Mouse (Mus musculus) kidney, adult 9 months (tissue): ENCODE results near the gene Spock2.
A peak's percentile ranks its signal among the peaks of the same experiment; 100 is the strongest.
"Not testable (repeated sequence)": the region's sequence is repeated elsewhere in the genome, so short reads cannot be mapped to it uniquely, and the experiment has no call there.

ENCODE experiments used
- DNase-seq: peaks from one replicate; pipeline ENCODE4 v3.0.0; 2022

Spock2 gene

GRCm38 (mm10) chr10:60108321-60109111 lies 2.5 kb downstream of the Spock2 start:
- no peak for DNase-seq

DNA sequence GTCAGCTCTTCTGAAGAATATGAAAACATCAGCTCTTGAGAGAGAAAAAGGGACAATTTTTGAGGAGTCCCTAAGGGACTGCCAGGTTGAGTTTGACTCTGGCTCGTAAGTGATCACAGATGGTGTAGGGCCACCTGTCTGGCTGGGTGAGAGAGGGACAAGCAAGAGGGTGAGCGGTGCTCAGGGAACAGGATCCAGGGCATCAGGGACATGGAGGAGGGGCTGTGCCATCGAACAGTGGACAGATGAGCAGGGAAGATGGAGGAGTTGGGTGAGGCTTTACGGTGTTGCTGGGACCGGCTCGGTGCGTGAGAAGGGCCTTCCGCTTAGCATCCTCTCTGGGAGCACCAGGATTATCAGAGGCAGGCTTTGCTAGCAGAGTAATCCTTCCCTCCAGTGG lies 3.3 kb downstream of the Spock2 start:
- DNase-seq = no peak

DNA sequence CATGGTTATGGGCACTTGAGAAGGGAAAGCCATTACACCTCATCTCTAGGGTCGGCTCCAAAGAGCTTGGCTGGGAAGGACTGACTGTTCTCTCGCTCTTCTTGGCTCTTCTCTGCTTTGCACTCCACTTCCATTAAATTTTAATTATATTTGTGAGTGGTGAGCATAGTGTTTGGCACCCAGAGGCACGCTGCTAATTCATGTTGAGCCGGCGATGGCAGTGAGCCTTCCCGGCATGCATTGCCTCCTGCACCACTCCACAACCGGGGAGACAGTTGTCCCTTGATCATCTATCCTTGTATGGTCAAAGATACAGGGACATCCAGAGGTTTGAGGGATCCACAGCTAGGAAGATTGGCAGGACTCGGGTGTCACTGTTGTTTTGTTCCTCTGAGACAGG lies 4.0 kb downstream of the Spock2 start:
- DNase-seq = no peak

- DNase-seq = no peak
These were observed 5.0 kb downstream of the Spock2 start for GRCm38 (mm10) chr10:60110908-60111475.

GRCm38 (mm10) chr10:60113965-60114690 lies 8.1 kb downstream of the Spock2 start:
- peak; percentile 38 for DNase-seq

DNA sequence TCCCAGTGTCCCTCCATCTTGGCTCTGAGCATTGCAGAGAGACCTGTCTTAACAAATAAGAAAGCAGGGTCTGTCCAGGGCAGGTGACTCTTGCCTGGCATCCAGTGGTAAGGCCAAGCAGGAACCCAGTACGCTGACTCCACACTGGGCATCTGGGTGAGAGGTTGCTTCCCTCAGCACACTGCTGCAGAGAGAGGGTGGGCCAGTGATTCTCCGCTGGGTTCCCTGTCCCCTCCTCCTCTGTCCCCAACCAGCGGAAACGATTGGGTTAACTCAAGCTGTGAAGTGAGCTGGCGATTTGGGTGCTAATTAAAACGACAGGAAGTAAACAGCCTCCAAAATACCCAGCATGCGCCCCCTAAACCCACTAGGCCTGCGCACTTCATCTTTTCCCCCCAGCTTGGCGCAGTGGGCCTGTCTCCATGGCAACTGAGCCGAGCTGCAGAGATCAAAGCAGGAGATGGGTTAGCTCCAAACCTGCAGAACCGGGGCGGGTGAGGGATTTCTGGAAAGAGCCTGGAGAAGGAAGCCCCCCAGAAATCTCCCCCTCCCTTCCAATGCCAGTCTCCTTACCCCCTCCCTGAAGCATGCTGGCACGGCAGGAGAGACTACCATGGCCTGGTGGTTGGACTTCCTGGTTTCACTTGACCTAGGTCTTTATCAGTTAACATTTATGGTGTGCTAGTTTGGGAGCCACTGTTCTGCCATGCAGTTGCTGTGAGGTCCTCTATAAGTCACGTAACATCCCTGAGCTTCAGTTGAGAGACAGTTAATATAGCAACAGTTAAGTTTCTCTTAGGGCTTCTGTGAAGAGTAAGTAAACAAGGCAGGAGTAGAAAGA lies 9.5 kb downstream of the Spock2 start:
- no peak for DNase-seq

DNA sequence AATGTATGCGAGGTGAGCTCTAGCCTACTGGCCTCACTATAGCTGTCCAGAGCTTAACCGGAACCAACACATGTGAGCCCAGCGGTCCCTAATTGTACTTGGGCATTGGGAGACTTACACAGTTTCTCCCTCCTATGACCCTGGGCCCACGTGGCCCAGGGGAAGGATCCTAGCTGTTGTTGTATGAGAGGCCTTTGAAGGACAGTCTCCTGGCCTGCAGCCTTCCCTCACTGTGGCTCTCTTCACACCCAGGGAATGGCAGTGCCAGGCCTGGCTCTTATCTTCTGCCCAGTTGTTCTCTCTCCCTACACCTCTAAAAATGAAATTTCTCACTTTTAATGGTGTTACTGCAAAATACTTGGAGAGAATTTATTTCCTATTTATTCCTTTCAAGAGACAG lies 11.0 kb downstream of the Spock2 start:
- peak; percentile 29 for DNase-seq

- no peak for DNase-seq
These were observed 12.4 kb downstream of the Spock2 start for GRCm38 (mm10) chr10:60118464-60118863.

DNA sequence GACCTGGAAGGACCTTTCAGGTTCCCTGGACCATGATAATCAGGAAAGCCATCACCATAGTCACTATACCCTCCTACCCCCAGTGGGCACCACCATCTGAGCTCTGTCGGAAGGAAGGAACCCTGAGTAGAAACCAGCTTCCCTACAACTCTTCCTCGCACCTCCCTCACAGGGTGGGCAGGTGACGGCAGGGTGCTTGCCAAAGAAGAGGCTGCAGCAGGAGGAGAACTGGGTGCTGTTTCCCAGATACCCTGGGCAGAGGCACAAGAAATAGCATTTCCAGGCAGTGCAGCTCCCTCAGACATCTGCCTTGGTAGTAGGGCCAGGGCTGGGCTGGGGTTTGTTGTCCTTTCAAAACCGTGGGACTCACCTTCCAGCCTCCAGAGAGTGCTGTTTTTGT lies 14.6 kb downstream of the Spock2 start:
- no peak for DNase-seq

- DNase-seq = no peak
These were observed 18.1 kb downstream of the Spock2 start for GRCm38 (mm10) chr10:60124078-60124477.

GRCm38 (mm10) chr10:60125529-60126327 lies 19.7 kb downstream of the Spock2 start:
- DNase-seq = no peak

DNA sequence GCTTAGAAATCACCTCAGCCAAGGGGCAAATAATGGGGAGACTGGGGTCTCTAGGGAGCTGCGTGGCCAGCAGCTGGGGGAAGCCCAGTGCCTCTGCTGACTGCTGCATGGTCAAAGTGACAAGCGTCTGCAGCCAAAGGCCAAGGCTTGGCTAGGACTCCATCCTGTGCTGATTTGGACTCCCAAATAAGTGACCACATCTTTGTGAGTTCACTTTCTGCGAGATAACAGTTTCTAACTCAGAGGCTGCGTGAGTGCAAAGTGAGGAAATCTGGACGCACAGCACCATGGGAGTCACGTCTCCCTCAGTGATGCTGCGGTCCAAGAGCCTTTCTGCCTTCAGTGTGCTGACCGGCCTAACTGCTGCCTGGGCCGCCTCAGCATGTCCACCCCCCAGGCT lies 22.3 kb downstream of the Spock2 start:
- no peak for DNase-seq

DNA sequence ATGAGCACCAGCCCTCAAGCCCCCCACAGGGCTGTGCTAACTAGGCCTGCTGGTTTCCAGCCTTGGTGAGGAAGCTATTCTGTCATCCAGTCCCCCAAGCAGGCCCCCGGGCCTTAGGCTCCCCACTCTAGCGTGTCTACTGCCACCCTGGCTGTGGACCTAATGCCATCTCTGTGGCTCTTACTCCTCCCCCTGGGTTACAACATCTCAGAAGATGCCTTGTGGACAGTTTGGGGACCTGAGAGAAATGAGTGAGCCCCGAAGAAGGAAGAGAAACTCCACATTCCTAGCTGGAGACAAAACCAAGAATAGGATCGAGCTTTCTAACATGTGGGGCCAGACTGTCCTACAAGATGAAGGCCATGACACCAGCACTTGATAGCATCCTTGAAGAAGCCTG lies 24.5 kb downstream of the Spock2 start:
- DNase-seq = no peak

- no peak for DNase-seq
These were observed 27.5 kb downstream of the Spock2 start for GRCm38 (mm10) chr10:60133501-60133900.

- DNase-seq = no peak
These were observed 28.2 kb downstream of the Spock2 start for GRCm38 (mm10) chr10:60134201-60134600.

DNA sequence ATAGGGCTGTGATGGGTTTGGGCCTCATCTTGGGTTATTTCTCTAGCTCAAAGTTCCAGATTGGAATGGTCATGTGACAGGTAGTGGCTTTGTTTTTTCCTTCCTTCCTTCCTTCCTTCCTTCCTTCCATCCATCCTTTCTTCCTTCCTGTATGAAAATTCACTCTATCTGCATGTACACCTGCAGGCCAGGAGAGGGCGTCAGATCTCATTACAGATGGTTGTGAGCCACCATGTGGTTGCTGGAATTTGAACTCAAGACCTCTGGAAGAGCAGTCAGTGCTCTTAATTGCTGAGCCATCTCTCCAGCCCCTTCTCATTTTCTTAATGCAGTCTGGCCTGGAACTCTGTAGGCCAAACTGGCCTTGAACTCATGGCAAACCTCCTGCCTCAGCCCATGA lies 30.0 kb downstream of the Spock2 start:
- not testable (repeated sequence) for DNase-seq

GRCm38 (mm10) chr10:60136935-60137334 lies 30.9 kb downstream of the Spock2 start:
- no peak for DNase-seq

DNA sequence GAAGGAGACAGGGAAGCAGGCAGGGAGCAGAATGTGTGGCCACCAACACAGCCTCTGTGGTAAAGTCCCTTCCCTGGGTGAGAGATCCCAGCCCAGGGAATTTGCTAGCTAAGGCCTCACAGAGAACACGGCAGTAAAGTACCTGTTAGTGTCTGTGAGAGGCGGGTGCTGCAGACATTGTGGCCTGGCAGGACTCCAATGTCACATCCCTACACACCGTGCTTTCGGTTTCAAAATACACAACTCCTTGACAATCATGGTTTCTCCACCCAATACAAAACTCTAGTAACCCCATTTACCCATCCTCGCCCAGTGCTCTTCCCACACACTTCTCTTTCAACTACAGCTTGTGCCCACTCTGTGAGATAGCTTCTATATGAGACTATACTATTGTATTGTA lies 32.7 kb downstream of the Spock2 start:
- no peak for DNase-seq

GRCm38 (mm10) chr10:60140751-60141150 lies 34.7 kb downstream of the Spock2 start:
- no peak for DNase-seq

- no peak for DNase-seq
These were observed 35.7 kb downstream of the Spock2 start for GRCm38 (mm10) chr10:60141656-60142160.

DNA sequence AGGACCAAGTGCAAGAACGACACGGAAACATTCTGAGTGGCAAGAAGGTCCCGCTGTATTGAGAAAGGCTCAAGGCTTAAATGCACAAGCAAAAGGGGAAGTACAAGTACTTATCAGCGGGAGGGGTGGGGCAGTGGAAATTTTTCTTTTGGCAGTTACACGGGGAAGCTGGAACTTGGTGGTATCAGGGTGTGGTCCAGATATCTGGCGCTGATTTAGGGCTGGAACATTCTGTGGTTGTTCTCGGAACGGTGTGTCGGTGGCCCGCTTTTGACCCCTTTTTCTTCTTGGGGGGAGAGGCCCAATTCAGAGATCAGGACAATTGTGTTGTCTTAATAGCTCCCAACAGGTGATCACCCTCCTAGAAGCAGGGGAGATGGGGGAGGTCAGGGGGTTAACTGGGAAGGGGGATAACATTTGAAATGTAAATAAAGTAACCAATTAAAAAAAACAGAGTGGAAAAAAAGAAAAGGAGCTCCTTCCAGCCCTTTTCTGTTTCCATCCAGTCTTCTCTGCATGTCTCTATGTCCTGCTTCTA lies 41.6 kb downstream of the Spock2 start:
- DNase-seq = not testable (repeated sequence)

- DNase-seq = peak; percentile 82
These were observed 42.1 kb downstream of the Spock2 start for GRCm38 (mm10) chr10:60148087-60148486.
